Mouse (Mus musculus) heart, adult 2 months (tissue): ENCODE measurements around the gene Uggt2. TPM values are rescaled to one million over a fixed set of nuclear protein-coding genes. Genes with fewer than 3 reads are reported as not detected.

Source experiments
- DNase-seq, 2 experiments: peaks; one replicate each; pipeline ENCODE4 v3.0.0; 2021
- H3K27ac ChIP-seq: fragments of 200-600 bp; 2 replicates; pipeline ENCODE4 v1.8.1; 2022
- H3K27me3 ChIP-seq: fragments of 200-500 bp; 2 replicates; pipeline ENCODE4 v1.6.1; 2012; ENCODE audit warnings: mild to moderate bottlenecking, low read length, inconsistent platforms, mixed read lengths; ENCODE audit not compliant: control insufficient read depth, insufficient read depth
- H3K36me3 ChIP-seq: fragments of 200-500 bp; 2 replicates; pipeline ENCODE4 v1.6.1; 2012; ENCODE audit warnings: low read length, inconsistent platforms; ENCODE audit not compliant: control insufficient read depth, insufficient read depth
- H3K4me1 ChIP-seq: fragments of 200-500 bp; 2 replicates; pipeline ENCODE4 v1.6.1; 2011; ENCODE audit warnings: low read length; ENCODE audit not compliant: control insufficient read depth, insufficient read depth
- H3K4me3 ChIP-seq: fragments of 200-600 bp; 2 replicates; pipeline ENCODE4 v1.8.1; 2022
- H3K79me2 ChIP-seq: fragments of 200-500 bp; replicated peaks from 2 replicates; pipeline ENCODE4 v1.6.1; 2012; ENCODE audit warnings: mild to moderate bottlenecking, inconsistent platforms, low read length, moderate library complexity, mixed read lengths; ENCODE audit not compliant: control insufficient read depth, insufficient read depth
- H3K9ac ChIP-seq: fragments of 200-500 bp; 2 replicates; pipeline ENCODE4 v1.6.1; 2012; ENCODE audit warnings: low read depth, mild to moderate bottlenecking, control low read depth, inconsistent platforms, low read length, mixed read lengths
- CTCF ChIP-seq: fragments of 200-600 bp; IDR thresholded peaks from 2 replicates; pipeline ENCODE4 v1.8.1; 2022; ENCODE audit warnings: antibody characterized with exemption, mild to moderate bottlenecking, moderate library complexity
- EP300 ChIP-seq: fragments of 200-500 bp; IDR thresholded peaks from 2 replicates; pipeline ENCODE4 v1.6.1; 2011; ENCODE audit warnings: low read depth, low read length, control low read depth; ENCODE audit not compliant: insufficient read depth
- POLR2A ChIP-seq: fragments of 200-500 bp; IDR thresholded peaks from 2 replicates; pipeline ENCODE4 v1.6.1; 2011; ENCODE audit warnings: mild to moderate bottlenecking, low read depth, low read length, control low read depth; ENCODE audit not compliant: insufficient read depth
- WGBS: fragments of 180-500 bp; shearing (Covaris S2); methylation state at CpG from one replicate; pipeline ENCODE4 v1.1.7; 2018; 5-methylcytosine and 5-hydroxymethylcytosine counted together
- intact Hi-C: fragments of 180-260 bp; cut with DNase I; formaldehyde crosslinking; loops from one replicate; pipeline ENCODE4 v1.15.1; 2025
- polyA plus RNA-seq: library from polyadenylated mRNA; depleted of rRNA; stranded (reverse); fragments of >200 nt; gene quantifications from 2 replicates; pipeline ENCODE4 v1.2.3, GENCODE M21; 2012
- total RNA-seq, 2 experiments: library from RNA; stranded (reverse); gene quantifications; 2 replicates each; pipeline ENCODE4 v1.2.3; 2021

The Uggt2 gene
- total and polyA plus RNA-seq, 3 experiments, result 4.1 to 5.7 (median 5.6) TPM

- H3K27ac ChIP-seq, result no peak overlapping the region
- no peaks in the 10 kb centered on the region for H3K79me2 ChIP-seq
- H3K36me3 ChIP-seq, result no peaks in the 10 kb centered on the region
- 42% methylated on average over 2 of the region's 2 CpGs for WGBS
- no peak overlapping the region for H3K4me3 ChIP-seq
- intact Hi-C loops, result loop anchor here (1.0 to 5.0 kb wide), 3 partner anchors 39 to 205 kb away; no protein-coding TSS in a partner anchor
- no peak for DNase-seq
- no peaks in the 10 kb centered on the region for H3K4me1 ChIP-seq
- no peaks in the 10 kb centered on the region for H3K27me3 ChIP-seq
- no peak overlapping the region for H3K9ac ChIP-seq
- TF ChIP-seq CTCF (no peak), POLR2A (no peak), EP300 (no peak)
Measured at GRCm38 (mm10) chr14:119027675-119028253, 71.5 kb downstream of the Uggt2 start.

GRCm38 (mm10) chr14:119027130-119027529, 72.1 kb downstream of the Uggt2 start:
- Histone ChIP-seq H3K27me3 (no peaks in the 10 kb centered on the region), H3K9ac (no peak overlapping the region), H3K79me2 (no peaks in the 10 kb centered on the region), H3K36me3 (no peaks in the 10 kb centered on the region), H3K4me1 (no peaks in the 10 kb centered on the region), H3K4me3 (no peak overlapping the region), H3K27ac (no peak overlapping the region)
- 35% methylated on average over 4 of the region's 4 CpGs for WGBS
- peak; percentile 49 to 56 for DNase-seq
- no peak for TF ChIP-seq POLR2A
- TF ChIP-seq EP300, result peak; percentile 71
- peak; percentile 97; the same call in 1 of the 2 replicates for TF ChIP-seq CTCF
- intact Hi-C loops, result loop anchor here (1.0 to 5.0 kb wide), 3 partner anchors 39 to 205 kb away; no protein-coding TSS in a partner anchor

GRCm38 (mm10) chr14:119025889-119026288, 73.3 kb downstream of the Uggt2 start:
- Histone ChIP-seq H3K79me2 (no peaks in the 10 kb centered on the region), H3K9ac (no peak overlapping the region), H3K27me3 (no peaks in the 10 kb centered on the region), H3K36me3 (no peaks in the 10 kb centered on the region), H3K4me1 (no peaks in the 10 kb centered on the region), H3K27ac (no peak overlapping the region), H3K4me3 (no peak overlapping the region)
- no peak for DNase-seq
- TF ChIP-seq CTCF (peak; percentile 49), POLR2A (no peak)
- WGBS, result 63% methylated on average over 5 of the region's 5 CpGs
- intact Hi-C loops, result loop anchor here (5.0 kb wide), 1 partner anchor 204 kb away; no protein-coding TSS in a partner anchor

GRCm38 (mm10) chr14:119013549-119013948, 85.7 kb downstream of the Uggt2 start:
- no peaks in the 10 kb centered on the region for H3K27me3 ChIP-seq
- no peaks in the 10 kb centered on the region for H3K4me1 ChIP-seq
- no peak overlapping the region for H3K9ac ChIP-seq
- WGBS, result 76% methylated on average over 12 of the region's 12 CpGs
- H3K36me3 ChIP-seq, result no peaks in the 10 kb centered on the region
- TF ChIP-seq CTCF (no peak), POLR2A (no peak), EP300 (no peak)
- H3K79me2 ChIP-seq, result no peaks in the 10 kb centered on the region
- intact Hi-C loops, result no loop called here
- no peak overlapping the region for H3K4me3 ChIP-seq
- no peak overlapping the region for H3K27ac ChIP-seq
- no peak for DNase-seq

GRCm38 (mm10) chr14:119012607-119013431, 86.4 kb downstream of the Uggt2 start:
- 73% methylated on average over 23 of the region's 23 CpGs for WGBS
- intact Hi-C loops, result no loop called here
- no peaks in the 10 kb centered on the region for H3K36me3 ChIP-seq
- H3K4me3 ChIP-seq, result no peak overlapping the region
- peak in 1 of 2 experiments; percentile 26 for DNase-seq
- no peak overlapping the region for H3K9ac ChIP-seq
- TF ChIP-seq CTCF (no peak), EP300 (no peak), POLR2A (no peak)
- H3K27ac ChIP-seq, result no peak overlapping the region
- H3K4me1 ChIP-seq, result no peaks in the 10 kb centered on the region
- H3K79me2 ChIP-seq, result no peaks in the 10 kb centered on the region
- H3K27me3 ChIP-seq, result no peaks in the 10 kb centered on the region

- Histone ChIP-seq H3K27ac (no peak overlapping the region), H3K36me3 (no peaks in the 10 kb centered on the region), H3K4me3 (no peak overlapping the region), H3K79me2 (no peaks in the 10 kb centered on the region), H3K27me3 (no peaks in the 10 kb centered on the region), H3K4me1 (no peaks in the 10 kb centered on the region), H3K9ac (no peak overlapping the region)
- DNase-seq, result no peak
- TF ChIP-seq EP300, result no peak
- no peak for TF ChIP-seq POLR2A
- no peak for TF ChIP-seq CTCF
- WGBS, result 93% methylated on average over 2 of the region's 2 CpGs
- intact Hi-C loops, result no loop called here
Measured at GRCm38 (mm10) chr14:119009531-119009930, 89.7 kb downstream of the Uggt2 start.
